Mouse (Mus musculus) embryo, embryonic 10 days (tissue): ENCODE results near the gene Hmg20a.

Source experiments
- DNase-seq: peaks from one replicate; pipeline ENCODE4 v3.0.0-alpha.2; 2015; ENCODE audit warnings: low spot score

Gene Hmg20a

DNA sequence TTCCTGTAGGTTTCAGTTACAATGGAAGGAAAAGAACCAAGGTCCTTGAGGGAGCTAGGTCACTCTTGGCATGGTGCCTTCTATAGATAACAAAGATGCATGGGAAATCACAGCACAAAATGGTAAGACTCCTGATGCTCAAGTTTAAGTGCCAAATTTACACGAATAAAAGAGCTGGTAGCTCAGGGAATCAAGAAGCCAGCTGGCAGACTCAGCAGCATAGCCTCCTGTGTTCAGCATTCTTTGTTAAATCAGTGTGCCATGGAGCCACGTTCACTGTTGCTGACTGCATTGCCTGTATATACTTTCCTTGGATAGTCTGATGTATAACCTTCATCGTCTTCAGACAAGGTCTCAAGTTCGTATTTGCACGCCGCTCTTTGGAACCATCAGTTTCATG, 33.2 kb downstream of the Hmg20a start:
- no peak for DNase-seq

DNA sequence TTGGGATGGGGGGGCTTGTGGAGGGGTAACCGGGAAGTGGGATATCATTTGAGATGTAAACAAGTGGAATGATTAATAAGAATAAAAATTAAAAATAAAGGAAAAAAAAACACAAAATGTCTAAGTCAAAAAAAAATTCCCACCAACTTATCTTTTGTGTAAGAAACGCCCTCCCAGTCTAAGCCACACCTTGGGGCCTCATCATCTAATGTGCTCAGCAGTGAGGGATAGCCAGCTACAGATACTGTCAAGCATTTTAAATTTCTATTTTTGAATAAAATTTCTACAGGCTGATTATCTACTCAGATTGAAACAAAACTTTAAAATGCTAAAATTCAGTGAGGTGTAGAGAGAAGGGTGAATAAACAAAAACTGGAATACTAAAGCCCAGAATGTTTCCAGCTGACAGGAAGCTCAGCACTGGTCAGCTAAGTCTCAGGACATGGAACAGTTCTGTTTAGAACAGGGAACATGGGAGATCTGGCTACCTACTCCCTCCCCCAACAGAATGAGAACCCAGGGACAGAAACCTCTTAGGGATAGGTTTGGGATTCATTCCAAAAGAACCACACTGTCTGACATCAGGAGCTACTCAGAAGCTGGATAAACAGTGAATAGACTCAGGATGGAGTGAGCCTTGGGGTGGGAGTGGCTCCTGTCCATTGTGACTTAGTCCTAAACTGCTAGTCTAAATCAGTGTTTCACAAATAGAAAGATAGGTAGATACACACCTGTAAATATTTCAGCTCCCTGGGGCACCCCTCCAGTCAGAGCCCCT, 34.8 kb downstream of the Hmg20a start:
- DNase-seq = no peak

DNA sequence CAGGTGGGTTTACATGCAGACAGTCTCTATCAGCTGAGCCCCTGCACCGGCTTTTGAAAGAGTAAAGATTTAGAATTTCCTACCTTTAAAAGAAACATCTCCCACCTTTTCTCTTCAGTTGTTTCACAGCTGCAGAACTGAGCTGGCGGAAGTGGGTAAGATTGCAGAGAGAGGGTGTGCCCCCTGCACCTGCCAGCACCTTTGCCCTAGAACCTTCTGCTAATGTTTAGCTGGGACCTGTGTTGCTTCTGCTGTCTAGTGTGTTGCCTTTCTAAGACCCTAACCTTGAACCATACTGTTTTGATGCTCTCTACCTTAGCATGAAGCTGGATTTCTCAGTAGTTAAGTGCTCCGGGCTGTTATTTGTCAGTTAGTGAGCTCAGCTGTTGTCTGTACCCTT, 38.0 kb downstream of the Hmg20a start:
- DNase-seq = no peak

DNA sequence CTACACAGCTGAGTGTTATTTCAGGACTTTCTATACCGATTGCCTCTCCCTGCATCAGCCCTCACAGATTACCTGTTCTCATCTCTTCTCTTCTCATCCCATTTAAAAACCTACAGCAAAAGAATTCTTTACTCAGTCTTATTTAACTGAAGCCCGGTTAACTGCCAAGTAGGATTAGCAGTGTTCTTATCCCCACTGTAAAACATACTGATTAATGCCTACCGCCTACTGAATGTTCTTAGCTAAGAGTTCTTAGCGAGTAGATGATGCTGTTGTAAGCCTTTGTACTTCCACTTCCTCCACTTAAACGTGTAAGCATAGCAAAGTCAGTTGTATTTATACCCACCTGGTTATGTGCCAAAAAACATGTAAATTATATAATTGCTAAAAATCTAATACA, 42.6 kb downstream of the Hmg20a start:
- no peak for DNase-seq

DNA sequence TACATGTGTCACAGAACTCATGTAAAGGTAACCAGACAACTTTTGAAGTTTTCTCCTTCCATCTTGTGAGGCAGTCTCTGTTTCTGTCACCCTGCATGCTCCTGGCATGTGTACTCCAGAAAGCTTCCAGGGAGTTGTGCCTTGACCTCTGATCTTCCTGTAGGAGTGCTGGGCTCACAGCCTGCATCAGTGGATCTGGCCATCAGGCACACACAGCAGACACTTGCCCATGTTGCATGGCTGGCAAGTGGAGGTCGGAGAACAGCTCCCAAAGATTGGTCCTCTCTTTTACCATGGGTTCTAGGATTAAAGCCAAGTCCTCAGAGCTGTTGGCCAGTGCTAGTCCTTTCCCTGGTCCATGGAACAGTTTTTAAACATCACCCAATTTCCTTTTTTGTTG, 44.2 kb downstream of the Hmg20a start:
- no peak for DNase-seq

DNA sequence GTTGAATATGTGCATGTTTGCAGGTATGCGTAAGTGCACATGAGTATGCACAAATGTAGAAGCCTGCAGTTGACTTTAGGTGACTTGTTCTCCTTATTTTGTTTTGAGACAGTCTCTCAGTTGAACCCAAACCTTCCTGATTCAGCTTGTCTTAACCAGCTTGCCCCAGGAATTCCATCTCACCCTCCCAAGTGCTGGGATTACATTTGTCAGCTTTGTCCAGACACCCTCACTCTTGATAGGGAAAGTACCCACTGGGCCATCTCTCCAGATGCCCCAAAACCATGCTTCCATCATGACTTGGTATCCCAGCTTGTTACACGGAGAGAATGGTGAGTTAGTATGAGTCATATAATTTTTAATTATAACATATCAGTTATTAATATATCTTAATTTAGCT, 44.6 kb downstream of the Hmg20a start:
- DNase-seq = no peak

DNA sequence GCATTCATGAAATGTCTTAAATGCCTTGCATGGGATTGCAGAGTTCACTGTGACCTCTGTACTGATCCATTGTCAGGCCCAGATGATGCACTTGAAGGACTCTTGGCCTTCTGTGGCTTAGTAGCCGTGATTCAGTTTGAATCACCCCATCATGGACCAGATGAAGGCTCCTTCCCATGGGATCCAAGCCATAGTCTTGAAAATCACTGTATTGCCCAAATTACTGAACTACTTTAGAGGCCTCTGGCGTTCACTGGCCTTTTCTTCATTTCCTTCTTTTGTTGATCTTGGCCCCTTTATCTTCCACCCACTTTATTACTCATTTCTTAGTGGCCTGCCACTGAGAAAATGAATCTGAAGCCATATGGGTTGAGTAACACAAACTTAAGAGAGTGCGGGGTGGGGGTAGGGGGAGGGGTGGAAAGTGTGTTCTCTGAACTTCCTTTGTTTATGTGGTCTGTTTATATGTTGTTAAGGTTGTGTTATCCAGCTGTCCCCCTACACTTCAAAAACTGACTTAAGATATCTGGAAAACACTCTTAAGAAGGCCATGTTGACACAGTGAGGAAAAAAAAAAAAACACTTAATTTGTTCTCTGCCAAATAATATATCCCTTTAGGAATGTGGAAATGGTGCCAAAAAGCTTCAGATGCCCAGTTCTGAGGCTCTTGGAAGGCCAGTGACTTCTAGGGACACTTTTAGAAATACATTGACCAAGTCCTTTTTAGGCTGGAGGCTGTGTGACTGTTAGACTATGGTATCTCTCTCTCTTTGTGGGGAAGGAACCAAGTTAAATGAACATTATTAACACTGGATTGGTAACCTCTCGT, 45.5 kb downstream of the Hmg20a start:
- no peak for DNase-seq

DNA sequence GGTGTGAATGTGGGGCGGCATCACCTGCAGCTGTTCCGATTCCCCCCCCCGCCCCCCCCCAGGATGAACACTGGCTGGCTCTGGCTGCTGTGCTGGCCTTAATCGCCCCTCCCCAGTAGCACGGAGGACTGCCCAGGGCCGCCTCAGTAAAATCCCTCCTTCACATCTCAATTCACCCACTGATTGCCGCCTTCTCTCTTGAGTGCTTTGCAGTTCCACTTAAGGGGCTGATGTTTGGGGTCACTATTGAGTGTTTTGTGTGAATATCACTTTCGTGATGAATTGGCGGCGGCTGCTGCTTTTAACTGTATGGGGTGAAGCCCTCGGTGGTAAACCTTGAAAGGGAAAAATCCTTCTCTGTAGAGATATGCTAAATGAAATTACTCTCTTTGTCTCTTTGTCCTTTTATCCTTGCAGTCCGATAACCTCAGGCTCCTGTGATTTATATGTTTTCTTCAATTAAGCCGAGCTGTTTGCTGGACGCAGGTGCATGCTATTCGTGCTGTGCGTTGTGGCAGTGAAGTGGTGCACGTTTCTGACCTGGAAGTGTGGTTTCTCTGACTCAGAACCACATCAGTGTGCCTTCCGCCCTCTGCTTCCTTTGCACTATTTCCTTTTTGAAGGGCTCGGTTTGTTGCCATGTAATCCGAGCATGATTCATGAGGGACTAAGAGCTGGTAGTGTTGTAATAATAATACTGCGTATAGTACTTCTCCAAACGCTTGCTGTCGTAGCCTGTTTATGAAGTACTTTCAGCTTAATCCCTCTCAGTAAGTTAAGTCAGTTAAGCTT, 46.6 kb downstream of the Hmg20a start:
- peak; percentile 60 for DNase-seq

DNA sequence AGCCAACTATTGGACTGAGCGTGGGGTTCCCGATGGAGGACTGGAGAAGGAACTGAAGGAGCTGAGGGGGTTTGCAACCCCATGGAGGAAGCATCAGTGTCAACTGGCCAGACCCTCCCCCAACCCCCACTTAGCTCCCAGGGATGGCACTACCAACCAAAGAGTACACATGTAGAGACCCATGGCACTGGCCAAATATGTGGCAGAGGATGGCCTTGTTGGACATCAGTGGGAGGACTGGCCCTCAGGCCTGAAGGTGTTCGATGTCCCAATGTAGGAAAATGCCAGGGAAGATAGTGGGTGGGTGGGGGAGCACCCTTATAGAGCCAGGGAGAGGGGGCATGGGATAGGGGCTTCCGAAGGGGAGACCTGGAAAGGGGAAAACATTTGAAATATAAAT, 47.8 kb downstream of the Hmg20a start:
- DNase-seq = no peak

DNA sequence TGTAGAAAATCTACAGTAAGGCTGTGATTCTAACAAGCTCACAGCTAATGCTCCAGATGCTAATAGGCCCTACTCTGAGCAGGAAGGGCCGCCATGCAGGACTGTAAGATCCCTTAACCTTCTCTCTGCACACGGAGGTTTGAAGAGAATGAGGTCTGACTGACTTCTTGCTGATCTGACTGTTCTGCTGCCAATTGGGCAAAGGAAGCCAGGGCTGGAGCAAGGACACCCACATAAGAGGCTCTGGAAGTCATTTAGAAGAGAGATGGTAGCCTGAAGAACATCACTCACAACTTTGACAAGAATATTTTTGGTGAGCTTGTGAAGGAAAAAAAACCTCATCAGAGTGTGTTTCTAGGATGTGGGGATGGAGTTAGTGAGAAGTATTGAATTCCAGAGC, 51.2 kb downstream of the Hmg20a start:
- no peak for DNase-seq

DNA sequence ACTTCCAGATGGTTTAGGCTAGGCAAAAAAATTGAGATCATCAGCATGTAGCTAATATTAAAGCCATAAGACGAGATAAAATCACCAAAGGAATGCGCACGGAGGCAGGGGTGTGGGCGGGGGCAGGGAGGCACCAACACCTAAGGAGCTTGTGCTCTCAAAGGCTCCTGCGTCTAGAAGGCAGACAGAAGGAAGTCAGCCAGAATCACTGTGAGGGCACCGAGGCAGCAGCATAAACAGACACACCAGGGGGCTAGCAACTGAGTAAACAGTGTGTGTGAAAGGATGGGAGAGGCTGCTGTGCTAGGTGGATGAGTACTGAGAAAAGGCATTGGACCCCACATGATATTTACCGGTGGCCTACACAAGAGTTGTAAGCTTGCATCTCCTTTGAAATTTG, 51.9 kb downstream of the Hmg20a start:
- DNase-seq = peak; percentile 27

DNA sequence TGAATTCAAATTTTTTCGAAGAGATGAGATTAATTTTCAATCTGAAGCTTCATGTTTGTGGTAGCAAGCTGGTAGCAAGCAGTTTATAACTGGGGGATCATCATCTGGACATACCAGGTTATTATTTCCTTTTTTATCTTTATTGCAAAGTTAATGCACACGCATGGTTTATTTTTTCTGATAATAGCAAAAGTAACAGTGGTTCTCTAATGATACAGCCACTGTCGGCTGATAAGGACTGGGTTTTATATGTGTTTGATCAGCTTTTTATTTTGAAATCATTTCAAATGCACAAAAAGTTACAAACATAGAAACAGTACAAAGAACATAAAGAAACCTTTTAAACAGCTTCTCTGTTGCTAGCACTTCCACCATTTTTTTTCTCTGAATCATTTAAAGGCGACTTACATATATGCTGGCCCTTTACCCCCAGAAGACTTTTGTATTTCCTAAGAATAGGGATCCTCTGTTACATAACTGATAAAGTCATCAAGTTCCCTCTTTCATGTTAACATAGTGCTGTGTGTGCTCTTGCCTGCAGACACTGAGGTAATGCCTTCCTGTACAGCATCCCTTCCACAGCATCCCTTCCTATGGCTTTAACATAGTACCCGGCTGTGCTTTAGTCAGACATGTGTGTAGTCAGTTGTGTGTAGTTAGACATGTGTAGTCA, 60.7 kb downstream of the Hmg20a start:
- no peak for DNase-seq

DNA sequence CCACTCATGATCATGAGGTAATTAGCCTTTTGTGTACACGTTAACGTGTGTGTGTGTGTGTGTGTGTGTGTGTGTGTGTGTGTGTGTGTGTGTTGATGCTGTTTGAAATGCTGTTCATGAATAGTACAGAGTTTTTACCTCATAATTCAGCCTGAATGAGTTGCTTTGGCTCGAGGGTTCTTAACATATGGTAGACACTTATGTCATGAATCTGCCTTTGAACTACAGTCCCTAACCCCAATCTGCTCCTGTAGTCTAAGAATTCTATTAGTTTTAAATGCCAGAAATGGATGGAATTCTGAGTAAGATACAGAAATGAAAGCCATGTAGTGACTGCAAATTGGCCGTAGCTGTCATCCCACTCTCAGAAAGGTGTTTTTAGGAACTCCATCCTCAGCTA, 64.2 kb downstream of the Hmg20a start:
- DNase-seq = no peak

DNA sequence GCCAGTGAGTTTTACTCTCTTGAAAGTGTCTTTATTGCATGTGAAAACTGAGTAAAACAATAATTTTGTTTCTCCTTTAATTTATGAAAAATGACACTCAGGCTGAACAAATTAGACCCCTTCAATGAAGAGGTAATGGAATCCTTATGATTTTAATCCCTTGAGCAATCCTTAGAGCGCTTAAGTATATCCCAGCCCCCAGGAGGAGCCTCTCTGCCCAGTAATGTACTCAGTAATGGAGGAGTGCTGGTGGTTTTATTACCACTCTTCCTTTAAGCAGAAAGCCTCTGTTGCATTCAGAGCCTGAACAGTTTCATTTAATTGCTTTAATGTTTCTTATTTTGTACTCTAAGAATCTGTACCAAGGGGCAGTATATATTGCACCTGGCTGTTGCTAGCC, 67.0 kb downstream of the Hmg20a start:
- no peak for DNase-seq

DNA sequence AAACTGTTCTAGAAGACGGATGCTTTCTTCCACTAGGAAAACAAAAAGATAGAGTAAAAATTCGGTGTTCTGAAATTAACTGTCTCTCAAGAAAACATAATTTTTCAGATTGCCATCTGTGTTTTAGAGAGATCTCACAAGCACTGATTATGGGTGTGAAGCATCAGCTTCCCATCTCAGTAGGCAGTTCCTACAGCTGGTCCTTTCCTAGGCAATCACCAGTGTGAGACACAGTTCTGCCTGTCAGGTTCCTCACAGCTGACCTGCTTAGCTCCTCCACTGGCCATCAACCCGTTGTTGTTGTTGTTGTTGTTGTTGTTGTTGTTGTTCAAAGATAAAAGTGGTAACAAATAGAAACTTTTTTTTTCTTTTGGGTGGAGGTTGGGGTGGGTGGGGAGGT, 67.7 kb downstream of the Hmg20a start:
- DNase-seq = no peak

DNA sequence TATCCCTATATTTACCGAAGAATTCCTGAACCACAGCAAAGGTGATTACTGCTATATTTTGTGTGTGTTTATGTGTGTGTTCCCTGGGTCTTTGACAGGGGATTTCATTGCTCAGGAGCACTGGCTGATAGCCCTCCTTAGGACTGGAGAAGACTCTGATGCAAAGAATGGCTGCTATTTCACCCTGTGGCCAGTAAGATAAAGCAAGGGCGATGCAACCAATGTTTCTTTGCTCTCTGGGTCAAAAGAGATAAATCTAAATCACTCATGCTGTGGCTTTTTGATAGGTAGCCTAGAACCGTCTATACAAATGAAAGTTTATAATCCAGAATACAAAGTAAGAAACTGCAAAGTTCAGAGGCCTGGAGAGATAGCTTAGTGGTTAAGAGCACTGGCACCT, 69.2 kb downstream of the Hmg20a start:
- no peak for DNase-seq

DNA sequence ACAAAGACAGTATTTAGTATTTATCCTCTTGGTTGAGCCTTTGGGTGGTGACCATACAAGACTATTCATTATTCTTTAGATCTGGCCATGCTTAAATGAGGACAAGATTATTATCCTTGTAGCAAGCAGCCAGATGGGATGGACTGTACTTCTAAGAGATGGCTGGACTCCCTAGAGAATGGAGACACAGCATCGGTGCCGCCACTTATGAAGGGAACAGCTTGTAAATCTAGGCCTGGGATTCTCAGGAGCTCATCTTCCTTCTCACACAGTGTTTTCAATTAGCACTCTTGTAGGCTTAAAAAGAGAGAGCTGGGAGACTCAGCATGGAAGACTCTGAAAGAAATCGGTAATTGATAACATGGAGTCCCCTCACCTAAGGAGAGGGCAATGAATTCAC, 74.0 kb downstream of the Hmg20a start:
- DNase-seq = no peak

DNA sequence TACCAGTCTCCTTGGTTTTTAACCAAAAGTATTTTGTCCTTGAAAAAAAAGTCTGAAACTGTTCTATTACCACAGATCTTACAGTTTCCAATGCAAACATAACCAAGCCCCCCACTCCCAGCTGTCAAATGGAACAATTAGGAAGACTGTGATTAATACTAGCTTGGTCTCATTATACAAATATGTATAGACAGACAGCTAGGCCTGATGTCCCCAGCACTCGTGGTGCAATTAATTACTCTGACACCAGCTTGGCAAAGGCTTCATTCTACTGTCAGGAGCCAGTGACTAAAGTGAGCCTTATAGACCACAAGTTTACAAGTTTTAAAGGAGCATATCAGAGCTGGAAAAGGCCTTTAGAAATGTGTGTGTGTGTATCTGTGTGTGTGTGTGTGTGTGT, 74.5 kb downstream of the Hmg20a start:
- DNase-seq = no peak

DNA sequence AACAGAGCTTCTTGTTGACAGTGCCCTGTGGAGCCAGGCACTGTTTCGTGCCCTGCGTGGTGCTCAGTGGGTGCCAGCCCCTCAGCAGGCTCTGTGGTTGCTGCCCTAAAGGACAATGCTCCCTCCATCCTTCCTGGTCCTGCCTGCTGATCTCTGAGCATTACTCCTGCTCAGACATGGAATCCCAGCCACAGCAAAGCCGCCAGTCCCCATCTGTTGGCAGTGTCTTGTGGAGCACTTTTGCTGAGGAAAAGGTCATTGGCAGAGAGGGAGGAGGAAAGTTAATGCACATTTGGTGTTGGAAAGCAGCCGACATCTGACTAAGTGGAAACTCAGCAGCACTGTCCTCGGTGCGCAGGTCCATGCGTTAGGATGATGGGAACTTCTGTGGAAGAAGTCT, 76.7 kb downstream of the Hmg20a start:
- DNase-seq = no peak

DNA sequence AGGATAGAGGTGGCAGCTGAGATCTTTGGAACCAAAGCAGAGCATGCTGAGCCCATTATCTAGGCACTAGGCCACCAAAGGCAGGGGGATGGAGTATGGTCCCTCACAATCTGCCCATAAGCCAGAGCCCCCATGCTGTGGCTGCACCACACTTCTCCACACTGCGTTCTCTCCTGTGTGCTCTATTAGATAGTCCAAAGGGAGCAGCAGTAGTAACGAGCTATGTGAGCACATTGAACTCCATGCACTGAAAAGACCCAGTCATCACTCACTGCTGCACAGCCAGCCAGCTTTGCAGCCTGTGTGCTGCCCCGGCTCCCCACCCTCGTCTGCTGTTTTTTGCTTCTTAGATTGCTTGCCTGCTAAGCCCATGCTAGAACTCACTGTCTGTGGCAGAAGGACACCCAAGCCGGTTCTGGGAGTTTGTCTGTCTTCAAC, 77.4 kb downstream of the Hmg20a start:
- DNase-seq = no peak

DNA sequence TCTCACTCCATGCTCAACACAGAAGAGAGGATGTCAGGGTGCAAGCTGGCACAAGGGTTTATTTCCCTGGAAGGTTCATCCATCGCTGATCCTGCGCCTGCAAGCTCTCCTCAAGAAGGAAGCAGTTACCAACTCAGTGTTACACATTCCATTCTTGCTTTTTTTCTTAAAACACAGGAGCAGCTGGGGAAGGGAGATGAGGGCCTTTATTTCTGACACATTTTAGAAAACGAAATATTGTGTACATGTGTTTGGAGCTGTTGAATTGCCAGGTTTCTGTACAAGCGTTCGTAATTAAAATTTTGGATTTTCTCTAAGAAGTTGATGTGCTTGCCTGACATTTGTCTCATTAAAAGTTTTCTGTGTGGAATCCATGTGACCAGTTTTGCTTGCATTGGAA, 78.2 kb downstream of the Hmg20a start:
- no peak for DNase-seq

DNA sequence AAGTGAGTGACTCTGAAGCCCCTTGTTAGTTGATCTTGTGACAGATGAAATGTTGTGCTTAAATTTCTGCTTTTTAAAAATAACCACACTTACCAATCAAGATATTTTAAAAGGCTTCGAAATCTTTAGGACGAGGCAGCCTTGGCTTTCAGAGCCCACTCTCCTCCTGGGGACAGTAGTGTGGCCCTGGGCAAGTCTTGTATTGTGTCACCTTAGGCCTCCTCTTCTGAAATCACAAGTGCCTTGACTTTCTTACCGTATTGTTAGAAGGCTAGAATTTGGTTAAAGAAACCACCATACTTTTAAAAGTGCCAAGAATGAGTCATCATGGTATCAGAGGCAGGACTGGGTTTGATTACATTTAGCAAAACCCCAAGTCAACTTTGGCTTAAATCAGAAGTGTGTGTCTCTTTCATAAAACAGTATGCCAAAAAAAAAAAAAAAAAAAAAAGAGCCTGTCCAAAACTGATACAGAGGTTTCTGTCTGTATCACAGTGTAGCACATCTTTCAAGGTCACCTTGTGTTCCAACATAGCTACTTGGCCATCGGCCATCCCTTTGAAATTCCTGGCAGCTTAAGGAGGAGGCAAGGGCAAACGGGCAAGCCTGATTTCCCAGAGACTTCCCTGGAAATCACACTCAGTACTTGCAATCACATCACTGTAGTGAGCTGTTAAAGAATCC, 78.9 kb downstream of the Hmg20a start:
- no peak for DNase-seq
